Mouse (Mus musculus) ES-E14 (cell line): ENCODE measurements at regions not wholly inside any gene's neighbourhood (a gene's known extent, or its start where the extent isn't known, plus 50 kb on each side); places are given as distances from the start of the nearest gene placed in this dataset.

Experiments
- CHD2 ChIP-seq: IDR thresholded peaks from 2 replicates; pipeline ENCODE4 v1.6.1; 2014; ENCODE audit warnings: mild to moderate bottlenecking, low read depth, low read length, inconsistent platforms
- HCFC1 ChIP-seq: IDR thresholded peaks from 2 replicates; pipeline ENCODE4 v1.6.1; 2012; ENCODE audit warnings: low read length, inconsistent platforms, borderline replicate concordance; ENCODE audit not compliant: insufficient read depth
- MAFK ChIP-seq: IDR thresholded peaks from 2 replicates; pipeline ENCODE4 v1.6.1; 2014; ENCODE audit warnings: mild to moderate bottlenecking, low read depth, low read length, inconsistent platforms; ENCODE audit not compliant: insufficient read depth
- ZC3H11A ChIP-seq: IDR thresholded peaks from 2 replicates; pipeline ENCODE4 v1.6.1; 2012; ENCODE audit warnings: low read depth, mild to moderate bottlenecking, inconsistent platforms, low read length, borderline replicate concordance
- ZNF384 ChIP-seq: IDR thresholded peaks from 2 replicates; pipeline ENCODE4 v1.6.1; 2012; ENCODE audit warnings: low read depth, low read length, inconsistent platforms

DNA sequence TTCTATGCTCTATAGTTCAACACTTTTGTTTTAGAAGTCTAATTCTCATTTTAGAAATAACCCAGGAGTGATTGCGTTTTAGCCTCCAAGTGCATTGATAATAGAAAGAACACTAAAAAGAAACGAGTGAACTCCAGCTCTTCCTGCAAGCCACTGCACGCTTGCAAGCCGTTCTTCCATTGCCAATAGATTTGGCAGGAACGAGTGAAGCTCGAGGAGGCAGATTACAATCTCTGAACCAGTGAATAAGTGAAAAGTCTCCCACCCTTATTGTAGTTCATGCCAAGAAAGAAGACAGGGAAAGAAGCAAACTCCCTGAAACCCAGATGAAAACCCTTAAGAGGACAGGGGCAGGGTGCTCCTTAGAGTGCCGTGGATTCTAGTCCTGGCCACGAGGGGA is 167.5 kb downstream of the Cd109 start:
- TF ChIP-seq MAFK (no peak), ZC3H11A (no peak), HCFC1 (no peak), ZNF384 (no peak), CHD2 (no peak)
